Mouse (Mus musculus): ENCODE measurements around the gene Amotl2.
"Not testable (repeated sequence)": the region's sequence is repeated elsewhere in the genome, so short reads cannot be mapped to it uniquely, and the experiment has no call there.

Amotl2 gene

DNA sequence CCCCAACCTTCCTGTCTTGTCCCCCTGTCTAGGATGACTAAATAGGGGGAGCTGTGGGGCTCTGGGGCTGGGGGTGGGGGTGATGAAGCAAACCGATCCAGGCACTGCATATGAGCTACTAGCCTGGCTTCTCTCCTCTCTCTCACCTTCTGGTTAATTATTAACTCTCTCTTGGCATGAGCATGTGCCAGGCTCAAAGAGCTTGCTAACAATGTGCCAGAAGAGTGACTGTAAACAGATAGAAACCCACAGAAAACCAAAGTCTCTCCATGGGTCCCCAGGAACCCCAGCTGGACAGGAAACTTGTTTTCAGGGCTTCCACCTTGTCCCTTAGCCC is 18.2 kb downstream of the Amotl2 start:
- no peak for DNase-seq (ENCODE audit: low spot score in 2 of 2)

DNA sequence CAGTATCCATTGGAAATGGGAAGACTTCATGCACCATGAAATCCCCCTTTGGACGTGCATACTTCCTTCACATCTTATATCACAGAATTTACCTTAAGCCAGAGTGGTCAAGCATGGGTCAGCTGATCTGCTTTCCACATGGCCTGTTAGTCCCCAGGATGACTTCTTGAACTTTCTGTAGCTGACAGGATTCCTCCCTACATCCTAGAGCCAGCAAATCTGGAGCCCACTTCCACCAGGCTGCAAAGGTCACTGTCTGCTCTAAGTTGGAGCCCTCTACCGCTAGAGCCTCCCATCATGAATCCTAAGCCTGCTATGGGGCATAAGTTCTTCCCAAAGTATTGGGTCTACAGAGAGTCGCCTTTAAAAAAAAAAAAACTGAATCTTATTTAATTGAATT is 18.8 kb downstream of the Amotl2 start:
- DNase-seq (ENCODE audit: low spot score in 2 of 2) = no peak

DNA sequence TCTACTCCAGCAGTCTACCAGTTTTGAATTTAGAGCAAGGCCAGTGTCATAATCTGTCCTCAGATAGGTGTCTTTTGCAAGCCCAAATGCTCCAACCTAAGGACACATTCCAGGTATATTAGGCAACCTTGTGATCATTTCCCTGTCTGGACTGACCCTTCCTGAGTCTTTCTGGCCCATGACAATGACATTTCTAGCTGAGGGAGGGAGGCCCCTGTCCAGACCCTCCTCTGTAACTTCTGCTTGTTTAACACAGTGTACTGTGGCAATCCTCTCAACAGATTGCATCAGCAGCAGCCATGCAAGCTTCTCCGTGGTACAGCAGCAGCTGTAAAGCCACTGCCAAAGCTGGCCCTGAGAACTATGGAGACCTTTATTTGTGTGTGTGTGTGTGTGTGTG is 19.5 kb downstream of the Amotl2 start:
- no peak for DNase-seq (ENCODE audit: low spot score in 2 of 2)

DNA sequence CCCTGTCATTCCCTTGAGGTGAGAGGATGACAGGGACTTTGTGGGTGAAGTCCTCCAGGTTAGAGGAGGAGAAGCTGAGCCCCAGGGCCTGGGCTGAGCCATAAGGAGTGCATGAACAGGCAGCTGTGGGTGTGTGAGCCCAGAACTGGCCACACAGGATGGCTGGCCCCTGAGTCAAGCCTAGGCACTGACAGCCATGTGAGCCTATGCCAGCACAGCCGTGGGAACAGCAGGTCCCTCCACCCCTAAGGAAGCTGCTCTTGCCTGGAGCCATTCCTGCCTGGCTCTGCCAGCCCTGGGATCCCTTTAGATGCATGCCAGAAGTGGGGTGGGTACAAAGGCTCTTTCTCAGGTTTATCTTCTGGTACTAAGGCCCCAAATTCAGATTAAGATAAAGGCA is 20.9 kb downstream of the Amotl2 start:
- DNase-seq (ENCODE audit: low spot score in 2 of 2) = no peak

DNA sequence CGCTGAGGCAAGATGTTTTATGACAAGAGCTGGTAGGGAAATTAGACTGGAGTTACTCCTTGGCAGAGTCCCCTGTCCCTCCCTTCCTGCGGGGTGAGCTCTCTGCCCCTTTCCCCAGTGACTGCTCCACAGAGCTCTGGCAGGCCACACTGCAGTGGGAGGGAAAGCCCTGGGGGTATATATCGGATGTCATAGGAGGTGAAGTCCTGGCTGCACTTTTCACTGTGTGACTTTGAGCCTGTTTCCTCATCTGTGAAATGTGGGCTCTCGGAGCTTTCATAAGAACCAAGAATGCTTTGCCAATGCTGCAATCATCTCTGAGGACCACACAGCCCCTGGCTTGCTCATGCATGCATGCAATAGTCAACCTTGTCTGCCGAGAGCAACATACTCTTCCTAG is 30.3 kb downstream of the Amotl2 start:
- DNase-seq (ENCODE audit: low spot score in 2 of 2) = no peak

DNA sequence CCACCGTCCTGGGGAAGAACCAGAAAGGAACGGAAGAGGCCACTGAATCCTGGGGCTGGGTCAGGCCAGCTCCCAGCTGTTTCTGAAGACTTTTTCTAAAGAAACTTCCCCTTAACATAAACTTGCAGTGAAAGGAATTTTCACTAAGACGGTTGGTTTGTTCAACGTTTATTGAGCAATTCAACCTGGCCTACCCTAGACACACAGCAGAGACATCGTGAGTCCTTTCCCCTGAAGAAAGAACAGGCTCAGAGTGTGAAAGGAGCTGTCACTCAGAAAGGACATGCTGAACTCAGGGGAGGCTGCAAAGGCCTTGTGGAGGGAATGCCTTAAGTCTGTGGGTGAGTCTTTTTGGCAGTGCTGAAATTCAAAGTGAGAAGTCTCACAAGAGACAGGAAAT is 31.4 kb downstream of the Amotl2 start:
- DNase-seq (ENCODE audit: low spot score in 2 of 2) = no peak

DNA sequence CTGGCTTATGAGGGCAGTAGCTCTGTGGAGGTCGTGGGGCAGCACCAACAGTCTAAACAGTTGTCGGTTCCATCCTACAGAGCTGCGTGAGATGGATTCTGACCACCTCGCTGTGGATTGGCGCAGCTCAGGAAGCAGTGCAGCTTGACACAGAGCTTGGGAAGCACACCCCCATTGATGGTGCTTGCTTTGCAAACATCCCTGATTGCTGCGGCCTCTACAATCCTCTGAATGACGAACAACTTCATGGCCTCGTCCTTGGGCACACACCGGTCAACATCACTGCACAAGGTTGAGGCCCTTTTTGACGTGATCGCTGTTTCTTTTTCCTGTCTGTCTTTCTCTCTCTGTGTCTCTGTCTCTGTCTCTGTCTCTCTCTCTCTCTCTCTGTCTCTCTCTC is 32.7 kb downstream of the Amotl2 start:
- DNase-seq (ENCODE audit: low spot score in 2 of 2) = no peak

DNA sequence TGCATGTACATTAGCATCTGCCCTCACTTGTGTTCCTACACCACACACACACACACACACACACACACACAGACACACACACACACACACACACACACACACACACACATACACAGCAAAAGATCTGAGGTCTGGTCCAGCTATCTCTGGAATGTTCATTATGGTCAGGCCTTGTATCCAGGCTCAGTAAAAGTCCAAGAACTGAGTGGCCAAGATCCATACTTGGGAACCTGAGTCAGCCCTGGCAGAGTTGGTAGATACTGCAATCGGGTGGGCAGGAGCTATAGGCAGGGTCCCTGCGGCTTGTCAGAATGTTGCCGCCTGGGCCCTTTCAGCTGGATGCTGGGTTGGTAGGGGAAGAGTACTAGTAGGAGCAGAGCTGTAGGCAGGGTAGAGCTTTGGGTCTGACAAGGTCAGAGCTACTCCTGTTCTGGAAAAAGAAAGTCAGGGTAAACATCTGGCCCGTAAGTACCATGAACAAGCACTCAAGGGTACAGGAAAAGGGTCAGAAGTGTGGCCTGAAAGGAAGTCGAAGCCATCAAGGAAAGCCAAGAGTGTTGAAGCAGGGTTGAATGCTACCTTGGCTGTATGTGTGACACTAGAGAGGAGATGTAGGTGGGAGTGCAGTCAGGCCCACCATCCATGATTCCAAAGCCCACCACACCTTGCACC is 35.3 kb downstream of the Amotl2 start:
- DNase-seq (ENCODE audit: low spot score in 2 of 2) = no peak

DNA sequence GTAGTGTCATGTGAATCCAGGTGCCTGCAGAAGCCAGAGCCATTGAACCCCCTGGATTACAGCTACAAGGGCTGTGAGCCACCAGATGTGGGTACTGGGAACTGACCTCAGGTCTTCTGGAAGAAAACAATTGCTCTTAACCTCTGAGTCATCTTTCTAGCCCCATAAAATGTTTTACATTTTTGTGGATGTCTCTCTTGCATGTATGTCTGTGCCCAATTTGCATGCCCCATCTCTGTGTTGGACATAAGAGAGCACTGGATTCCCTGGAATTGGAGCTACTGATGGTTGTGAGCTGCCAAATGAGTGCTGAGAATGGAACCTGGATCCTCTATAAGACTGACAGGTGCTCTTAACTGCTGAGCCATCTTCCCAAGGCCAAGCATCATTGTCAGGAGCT is 36.8 kb downstream of the Amotl2 start:
- no peak for DNase-seq (ENCODE audit: low spot score in 2 of 2)

DNA sequence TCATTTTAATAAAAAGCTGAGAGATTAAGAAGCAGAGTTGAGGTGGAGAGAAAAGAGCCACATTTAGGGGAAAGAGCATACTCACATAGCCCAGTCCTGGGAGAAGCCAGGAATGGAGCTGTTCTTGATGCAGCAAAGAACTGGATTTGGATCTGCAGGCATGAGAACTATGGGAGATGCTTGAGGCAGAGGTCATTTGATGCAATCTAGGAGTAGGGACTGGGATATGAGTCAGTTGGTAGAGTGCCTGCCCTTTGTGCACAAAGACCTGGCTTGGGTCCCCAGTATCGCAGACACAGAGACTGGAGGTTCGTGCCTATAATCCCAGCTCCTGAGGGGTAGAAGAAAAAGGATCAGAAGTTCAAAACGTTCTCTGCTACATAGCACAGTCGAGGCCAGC is 38.7 kb downstream of the Amotl2 start:
- DNase-seq (ENCODE audit: low spot score in 2 of 2) = no peak

DNA sequence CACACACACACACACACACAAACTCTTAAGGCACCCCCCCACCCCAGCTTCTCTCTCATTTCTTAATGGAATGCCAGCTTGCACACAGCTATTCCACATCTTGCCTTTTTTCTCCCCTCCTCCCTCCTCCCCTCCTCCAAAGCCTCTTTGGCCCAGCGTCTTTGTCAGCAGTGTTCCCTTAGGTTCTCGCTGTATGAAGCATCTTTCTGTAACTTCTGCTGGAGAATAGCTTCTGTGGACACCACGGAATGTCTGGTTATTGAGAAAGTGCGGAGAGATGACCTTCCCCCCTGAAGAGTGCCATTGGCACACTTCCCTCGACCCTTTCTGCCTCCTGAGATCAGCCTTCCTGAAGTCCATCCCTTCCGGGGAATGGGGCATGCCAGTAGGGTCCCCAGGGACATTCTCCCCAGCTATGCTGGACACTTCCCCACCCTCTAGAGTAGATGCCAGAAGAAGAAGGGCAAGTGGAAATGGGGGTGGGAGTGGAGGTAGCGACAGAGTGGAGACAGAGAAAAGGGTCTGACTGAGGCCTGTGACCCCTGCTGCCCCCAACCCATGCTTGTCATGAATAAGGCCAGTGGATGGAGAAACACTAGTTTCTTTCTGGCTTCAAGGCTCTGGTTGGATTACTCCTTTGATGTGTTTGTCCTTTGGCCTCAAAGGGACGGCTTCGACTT is 39.3 kb downstream of the Amotl2 start:
- DNase-seq (ENCODE audit: low spot score in 2 of 2) = no peak

DNA sequence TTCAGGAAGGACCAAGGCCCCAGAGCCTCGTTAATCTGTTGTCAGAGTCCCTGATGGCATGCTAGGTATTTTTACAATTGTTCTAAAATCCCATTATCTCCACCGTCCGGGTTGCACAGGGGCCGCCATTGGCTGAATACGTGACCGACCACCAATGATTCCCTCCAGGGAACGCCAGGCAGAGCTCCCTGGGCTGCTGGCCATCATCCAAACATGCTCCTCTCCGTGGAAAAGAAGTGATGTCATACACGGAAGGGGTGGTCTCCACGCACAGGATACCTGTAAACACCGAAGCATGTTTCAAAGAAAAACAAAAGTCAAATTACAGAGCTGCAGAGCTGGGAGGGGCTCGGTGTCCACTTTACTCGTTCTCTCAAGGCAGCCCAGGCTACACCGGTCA is 39.9 kb downstream of the Amotl2 start:
- no peak for DNase-seq (ENCODE audit: low spot score in 2 of 2)

DNA sequence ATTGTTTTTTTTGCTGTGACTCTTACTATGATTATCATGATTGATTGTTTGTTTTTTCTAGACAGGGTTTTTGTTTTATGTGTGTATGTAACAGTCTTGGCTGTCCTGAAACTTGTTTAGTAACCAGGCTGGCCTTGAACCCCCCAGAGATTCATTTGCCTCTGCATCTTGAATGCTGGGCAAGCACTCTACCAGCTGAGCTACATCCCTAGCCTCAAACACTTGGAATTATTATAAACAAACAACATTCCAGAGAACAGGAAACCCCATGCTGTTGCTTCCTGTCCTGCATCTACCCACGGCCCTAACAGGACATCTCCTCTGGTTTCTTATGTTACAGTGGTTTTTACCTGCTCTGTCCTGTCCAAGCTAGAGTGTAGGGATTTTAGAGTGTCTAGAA is 42.4 kb downstream of the Amotl2 start:
- no peak for DNase-seq (ENCODE audit: low spot score in 2 of 2)

DNA sequence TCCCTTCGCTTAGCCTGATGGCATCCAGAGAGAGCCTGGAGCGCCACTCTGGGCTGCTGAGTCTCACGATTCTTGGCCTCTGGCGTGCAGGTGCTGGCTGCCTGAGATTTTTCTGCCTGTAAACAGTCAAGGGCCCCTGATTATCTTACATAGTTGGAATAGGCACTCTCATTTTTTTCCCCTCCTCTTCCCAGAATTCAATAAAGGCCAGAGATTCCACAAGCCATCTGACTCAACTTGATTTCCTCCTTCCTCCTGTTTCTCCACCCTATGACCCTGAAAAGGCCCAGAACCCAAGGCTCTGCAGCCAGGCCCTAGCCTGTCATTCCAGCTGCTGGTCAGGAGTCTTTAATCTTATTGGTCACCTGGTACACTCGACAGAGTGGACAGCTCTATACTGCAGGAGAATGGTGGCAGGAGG is 43.1 kb downstream of the Amotl2 start:
- DNase-seq (ENCODE audit: low spot score in 2 of 2) = no peak

DNA sequence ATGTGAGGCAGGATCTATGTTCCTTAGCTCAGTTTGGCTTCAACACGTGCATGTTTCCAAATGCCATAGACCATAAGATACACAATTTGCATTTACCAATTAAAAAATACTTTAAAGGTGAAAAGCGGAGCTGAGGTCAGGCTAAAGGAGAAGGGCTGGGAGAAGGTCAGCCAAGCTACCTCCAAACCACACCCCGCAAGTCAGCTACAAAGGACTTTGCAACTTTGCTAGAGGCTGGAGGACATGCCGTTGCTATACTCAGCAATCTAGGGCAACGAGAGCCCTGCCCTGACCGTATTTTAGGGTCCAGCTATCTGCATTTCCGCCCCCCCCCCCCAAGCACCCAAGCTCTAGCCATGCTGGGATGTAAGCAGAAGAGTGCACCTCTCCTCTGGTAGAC is 45.1 kb downstream of the Amotl2 start:
- DNase-seq (ENCODE audit: low spot score in 2 of 2) = no peak

DNA sequence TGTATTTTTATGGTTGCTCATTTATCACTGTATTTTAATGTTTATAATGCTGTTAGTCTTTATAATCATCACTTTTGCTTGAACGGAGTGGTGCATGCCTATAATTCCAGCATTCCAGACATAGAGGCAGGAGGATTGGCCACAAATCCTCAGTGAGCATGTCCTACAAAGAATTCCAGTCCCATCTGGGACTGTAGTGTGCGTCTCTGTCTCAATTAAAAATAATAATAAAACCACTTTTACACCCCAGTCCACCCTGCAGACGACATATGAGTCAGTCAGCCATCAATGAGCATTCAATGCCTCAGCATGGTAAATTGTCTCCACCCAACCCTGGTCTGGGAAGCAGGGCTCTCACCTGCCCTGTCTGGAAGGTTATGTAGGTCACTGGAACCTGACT is 46.4 kb downstream of the Amotl2 start:
- DNase-seq (ENCODE audit: low spot score in 2 of 2) = no peak

DNA sequence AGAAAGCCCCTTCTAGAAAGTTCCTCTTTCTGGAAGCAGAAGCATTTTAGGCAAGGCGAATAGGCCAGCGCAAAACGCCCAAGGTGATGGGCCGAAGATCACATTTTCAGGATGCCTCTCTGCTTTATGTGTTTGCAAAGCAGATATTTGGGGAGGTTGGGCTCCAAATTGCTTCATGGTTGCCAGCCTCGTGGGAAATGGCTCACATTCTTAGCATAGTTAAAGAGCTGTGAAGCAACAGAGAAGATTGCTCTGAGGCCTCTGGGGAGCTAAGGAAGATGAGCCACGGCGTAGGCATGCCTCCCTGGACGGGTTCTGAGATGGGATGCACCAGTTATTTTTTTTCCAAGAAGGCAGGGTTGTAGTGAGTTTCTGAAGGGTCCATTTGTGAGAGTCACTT is 47.0 kb downstream of the Amotl2 start:
- no peak for DNase-seq (ENCODE audit: low spot score in 2 of 2)

DNA sequence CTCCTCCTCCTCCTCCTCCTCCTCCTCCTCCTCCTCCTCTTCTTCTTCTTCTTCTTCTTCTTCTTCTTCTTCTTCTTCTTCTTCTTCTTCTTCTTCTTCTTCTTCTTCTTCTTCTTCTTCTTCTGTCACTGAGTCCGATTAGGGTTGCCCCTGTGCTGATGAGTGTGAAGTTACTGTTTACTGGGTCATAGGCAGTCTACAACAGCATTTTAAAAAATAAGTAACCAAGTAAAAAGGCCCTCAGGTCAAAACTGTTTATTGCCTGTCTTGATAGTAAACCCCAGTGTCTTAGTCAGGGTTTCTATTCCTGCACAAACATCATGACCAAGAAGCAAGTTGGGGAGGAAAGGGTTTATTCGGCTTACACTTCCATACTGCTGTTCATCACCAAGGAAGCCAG is 48.1 kb downstream of the Amotl2 start:
- not testable (repeated sequence) for DNase-seq (ENCODE audit: low spot score in 2 of 2)

DNA sequence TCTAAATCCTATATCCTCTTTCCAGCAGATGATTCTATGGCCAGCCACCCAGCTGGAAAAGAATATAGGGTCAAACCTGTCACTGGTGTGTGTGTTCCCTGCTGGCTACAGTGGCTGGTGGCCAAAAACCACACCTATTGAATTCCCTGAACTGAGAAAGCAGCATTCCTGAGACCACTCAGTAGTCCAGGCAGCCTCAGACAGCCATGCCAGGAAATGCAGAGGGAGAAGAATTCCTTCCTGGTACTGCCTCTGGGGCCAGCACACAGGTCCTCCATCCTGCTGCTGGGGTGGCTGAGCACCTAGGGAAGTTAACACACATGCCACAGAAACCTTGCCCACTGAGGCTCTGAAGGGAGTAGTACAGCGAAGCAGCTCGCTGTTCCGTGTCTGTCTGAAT is 50.3 kb downstream of the Amotl2 start:
- no peak for DNase-seq (ENCODE audit: low spot score in 2 of 2)

DNA sequence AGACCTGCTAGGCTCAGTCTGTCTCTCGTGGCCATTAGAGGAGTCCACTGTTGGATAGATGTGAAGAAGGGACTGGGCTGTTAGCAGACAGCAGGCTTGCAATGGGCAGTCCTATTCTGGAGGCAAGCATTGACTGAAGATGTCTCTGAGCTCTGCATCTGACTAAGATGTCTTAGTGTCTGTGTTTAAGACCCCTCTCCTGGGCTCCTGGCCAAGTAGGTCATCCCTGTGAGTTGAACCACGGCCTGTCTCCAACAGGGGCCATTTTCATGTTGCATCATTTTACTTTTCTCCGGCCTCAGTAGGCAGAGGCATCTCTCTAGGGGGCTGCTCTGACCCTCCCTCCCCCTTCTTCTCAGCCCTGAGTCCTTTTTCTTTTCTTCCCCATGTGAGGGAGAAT is 52.8 kb downstream of the Amotl2 start:
- no peak for DNase-seq (ENCODE audit: low spot score in 2 of 2)

DNA sequence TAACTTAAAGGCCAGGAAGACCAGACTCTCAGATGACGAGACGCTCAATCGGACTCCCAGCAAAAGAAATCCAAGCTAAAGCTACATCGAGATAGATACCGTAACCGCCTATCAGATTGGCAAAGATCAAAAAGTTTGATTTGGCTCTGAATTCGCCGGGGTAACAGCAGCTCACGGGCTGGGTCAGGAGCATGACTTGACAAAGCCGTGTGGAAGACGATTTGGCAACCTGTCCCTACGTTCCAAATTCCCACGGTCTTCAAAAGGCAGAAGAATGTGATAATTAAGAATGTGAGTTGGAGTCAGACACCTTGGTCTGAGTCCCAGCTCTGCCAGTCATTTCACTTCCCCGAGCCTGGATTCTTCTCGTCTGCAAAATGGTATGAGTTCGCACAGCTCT is 53.7 kb downstream of the Amotl2 start:
- no peak for DNase-seq (ENCODE audit: low spot score in 2 of 2)

DNA sequence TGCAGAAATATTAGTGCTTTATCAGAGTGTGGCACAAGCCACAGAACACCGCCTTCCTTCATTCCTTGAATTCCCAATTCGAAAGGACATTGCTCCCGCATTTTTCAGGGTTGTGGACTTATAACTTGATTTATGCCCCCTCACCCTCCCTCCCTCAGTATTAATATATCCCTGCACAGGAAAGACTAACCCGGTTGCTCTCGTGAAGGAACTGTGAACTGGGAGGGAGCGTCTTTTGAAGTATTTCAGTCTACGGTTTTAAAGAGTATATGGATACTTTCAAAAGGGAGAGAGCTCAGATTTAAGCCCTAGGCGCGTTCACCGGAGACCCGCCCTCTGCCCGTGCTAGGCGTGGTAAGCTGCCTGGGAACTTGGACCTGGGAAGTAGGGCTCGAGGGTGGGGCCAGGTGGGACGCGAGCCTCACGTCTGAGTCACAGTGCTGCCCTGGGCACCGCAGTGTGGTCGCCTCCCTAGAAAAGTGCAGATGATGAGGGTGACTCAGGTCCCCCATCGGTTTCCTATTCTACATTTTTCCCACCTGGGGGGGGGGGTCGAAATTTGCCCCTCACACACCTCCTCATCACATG is 54.9 kb downstream of the Amotl2 start:
- DNase-seq (ENCODE audit: low spot score in 2 of 2) = no peak

All from spleen, postnatal 10 days (tissue).